Mouse (Mus musculus) macrophage (primary cell): ENCODE data around the gene Mgat4c. TPM values are rescaled to one million over a fixed set of nuclear protein-coding genes. Genes with fewer than 3 reads are reported as not detected.

ENCODE experiments used
- H3K27ac ChIP-seq: fragments of 350-480 bp; formaldehyde crosslinking; 2 replicates; pipeline ENCODE4 v1.9.0; 2021
- H3K36me3 ChIP-seq: fragments of 350-480 bp; formaldehyde crosslinking; 2 replicates; pipeline ENCODE4 v1.9.0; 2021; ENCODE audit errors: inconsistent target
- H3K4me3 ChIP-seq: fragments of 350-480 bp; formaldehyde crosslinking; 2 replicates; pipeline ENCODE4 v1.9.0; 2021; ENCODE audit errors: inconsistent target
- H3K79me2 ChIP-seq: fragments of 350-480 bp; formaldehyde crosslinking; 2 replicates; pipeline ENCODE4 v1.9.0; 2021; ENCODE audit errors: inconsistent target
- WGBS: methylation state at CpG from one replicate; pipeline ENCODE4 v1.1.7; 2026; ENCODE audit warnings: inconsistent platforms; ENCODE audit not compliant: missing documents; 5-methylcytosine and 5-hydroxymethylcytosine counted together
- polyA plus RNA-seq: library from polyadenylated mRNA; stranded (reverse); fragments of 250-400 nt; gene quantifications from 3 replicates; pipeline ENCODE4 v1.2.4, GENCODE M21; 2018; ENCODE audit warnings: inconsistent platforms

Mgat4c gene
- polyA plus RNA-seq, 1 experiment from 2014 or later, result not detected

DNA sequence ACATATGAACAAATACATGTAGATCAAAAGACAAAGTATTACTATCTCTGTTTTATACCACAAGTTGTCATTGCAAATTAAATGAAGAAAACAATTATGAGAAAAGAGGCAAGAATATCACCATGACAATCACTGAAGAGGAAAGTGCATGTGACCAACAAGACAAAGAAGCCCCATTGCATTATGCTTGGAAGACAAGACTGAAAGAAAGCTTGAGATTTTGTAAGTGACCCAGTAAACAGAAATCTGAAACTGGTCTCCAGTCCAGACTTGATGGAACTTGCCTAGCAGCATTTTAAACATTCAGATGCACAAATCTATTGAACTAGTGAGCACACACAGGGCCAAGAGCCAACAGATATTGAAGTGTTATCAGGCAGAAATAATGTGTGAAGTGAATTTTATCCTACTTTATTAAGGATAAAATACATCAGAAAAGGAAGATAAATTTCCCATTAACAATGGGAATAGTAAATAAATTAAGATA is 236.1 kb downstream of the Mgat4c start:
- Histone ChIP-seq H3K4me3 (no peak overlapping the region), H3K27ac (no peak overlapping the region), H3K79me2 (no peaks in the 10 kb centered on the region), H3K36me3 (no peaks in the 10 kb centered on the region)

DNA sequence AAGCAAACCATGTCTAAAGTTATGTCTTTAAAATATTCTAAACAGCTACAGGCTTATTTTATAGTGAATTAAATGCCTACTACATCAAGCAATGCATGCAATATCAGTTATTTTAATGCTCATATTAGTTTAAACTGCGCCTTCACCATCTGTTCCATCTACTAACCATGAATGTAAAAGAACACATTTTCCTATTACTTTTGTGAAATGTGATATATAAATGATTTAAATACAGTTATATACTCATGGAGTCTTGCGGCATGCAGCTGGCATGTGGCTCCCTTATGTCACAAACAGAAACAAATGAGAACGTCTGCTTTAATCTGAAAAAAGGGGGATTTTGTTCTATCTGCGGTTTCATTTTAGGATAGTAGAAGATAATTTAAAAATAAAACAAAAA is 316.3 kb downstream of the Mgat4c start:
- WGBS, result 82% methylated on average over 4 of the region's 4 CpGs
- H3K4me3 ChIP-seq, result no peak overlapping the region

DNA sequence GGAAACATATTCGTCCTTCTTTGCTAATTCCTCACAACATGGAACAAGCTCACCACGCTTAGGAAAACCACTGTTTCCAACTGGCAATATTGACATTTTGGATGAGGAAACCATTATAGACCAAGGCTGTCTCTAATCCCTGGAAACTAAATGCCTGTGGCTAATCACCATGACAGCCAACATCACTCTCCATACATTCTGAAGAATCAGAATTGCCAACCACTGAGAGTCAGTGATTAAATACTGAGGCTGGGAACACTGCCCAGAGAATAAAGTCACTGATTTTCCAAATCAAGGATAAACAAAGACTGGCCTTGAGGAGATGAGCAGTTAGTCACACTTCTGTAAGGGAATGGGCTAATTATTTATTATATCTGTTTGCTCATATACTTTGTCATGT is 361.2 kb downstream of the Mgat4c start:
- 70% methylated on average over 2 of the region's 2 CpGs for WGBS
- H3K79me2 ChIP-seq, result no peaks in the 10 kb centered on the region
- H3K27ac ChIP-seq, result no peak overlapping the region
- H3K36me3 ChIP-seq, result no peaks in the 10 kb centered on the region
- no peak overlapping the region for H3K4me3 ChIP-seq

More for the DNA sequence above, 316.3 kb downstream of the Mgat4c start:
- H3K79me2 ChIP-seq, result no peaks in the 10 kb centered on the region
- H3K27ac ChIP-seq, result no peak overlapping the region
- H3K36me3 ChIP-seq, result no peaks in the 10 kb centered on the region

DNA sequence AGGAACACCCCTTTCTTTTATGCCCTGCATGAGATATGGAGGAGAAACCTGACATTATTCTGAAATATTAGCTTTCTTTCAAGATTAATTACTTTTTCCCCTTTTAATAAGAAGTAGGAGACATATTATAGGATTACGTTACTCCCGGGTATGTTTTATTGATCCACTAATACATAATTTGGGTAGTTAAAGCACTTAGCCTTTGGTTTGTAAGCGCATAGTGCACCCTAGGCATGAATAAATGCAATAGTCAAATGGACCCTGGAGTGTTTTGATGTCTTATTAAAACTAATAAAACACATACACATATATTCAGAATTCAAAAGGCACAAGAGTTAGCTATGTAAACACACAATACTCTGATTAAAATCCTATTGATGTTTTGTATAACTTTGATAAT is 374.9 kb downstream of the Mgat4c start:
- Histone ChIP-seq H3K27ac (no peak overlapping the region), H3K36me3 (no peaks in the 10 kb centered on the region), H3K4me3 (no peak overlapping the region), H3K79me2 (no peaks in the 10 kb centered on the region)
- 96% methylated on average over 3 of the region's 3 CpGs for WGBS

GRCm38 (mm10) chr10:102056975-102057565 is 375.8 kb downstream of the Mgat4c start:
- no peaks in the 10 kb centered on the region for H3K36me3 ChIP-seq
- WGBS, result 64% methylated on average over 2 of the region's 2 CpGs
- H3K27ac ChIP-seq, result no peak overlapping the region
- H3K4me3 ChIP-seq, result no peak overlapping the region
- H3K79me2 ChIP-seq, result no peaks in the 10 kb centered on the region

- H3K79me2 ChIP-seq, result no peaks in the 10 kb centered on the region
- no peak overlapping the region for H3K27ac ChIP-seq
- no peaks in the 10 kb centered on the region for H3K36me3 ChIP-seq
- H3K4me3 ChIP-seq, result no peak overlapping the region
Observed at GRCm38 (mm10) chr10:102074541-102075398, 393.5 kb downstream of the Mgat4c start.

GRCm38 (mm10) chr10:102123153-102123552 is 441.9 kb downstream of the Mgat4c start:
- no peak overlapping the region for H3K4me3 ChIP-seq
- no peaks in the 10 kb centered on the region for H3K36me3 ChIP-seq
- 100% methylated on average over 1 of the region's 1 CpGs for WGBS
- no peaks in the 10 kb centered on the region for H3K79me2 ChIP-seq
- no peak overlapping the region for H3K27ac ChIP-seq

- 73% methylated on average over 4 of the region's 4 CpGs for WGBS
- H3K4me3 ChIP-seq, result no peak overlapping the region
Observed at GRCm38 (mm10) chr10:102127340-102127739, 446.1 kb downstream of the Mgat4c start.

GRCm38 (mm10) chr10:102154865-102155264 is 473.6 kb downstream of the Mgat4c start:
- Histone ChIP-seq H3K27ac (no peak overlapping the region), H3K4me3 (no peak overlapping the region), H3K36me3 (no peaks in the 10 kb centered on the region), H3K79me2 (no peaks in the 10 kb centered on the region)
- WGBS, result 72% methylated on average over 5 of the region's 5 CpGs

More at GRCm38 (mm10) chr10:102127340-102127739, 446.1 kb downstream of the Mgat4c start:
- no peaks in the 10 kb centered on the region for H3K79me2 ChIP-seq
- no peaks in the 10 kb centered on the region for H3K36me3 ChIP-seq
- no peak overlapping the region for H3K27ac ChIP-seq

- no peak overlapping the region for H3K4me3 ChIP-seq
- no peaks in the 10 kb centered on the region for H3K36me3 ChIP-seq
- 75% methylated on average over 1 of the region's 1 CpGs for WGBS
- H3K27ac ChIP-seq, result no peak overlapping the region
- H3K79me2 ChIP-seq, result no peaks in the 10 kb centered on the region
Observed at GRCm38 (mm10) chr10:102155853-102156252, 474.6 kb downstream of the Mgat4c start.

DNA sequence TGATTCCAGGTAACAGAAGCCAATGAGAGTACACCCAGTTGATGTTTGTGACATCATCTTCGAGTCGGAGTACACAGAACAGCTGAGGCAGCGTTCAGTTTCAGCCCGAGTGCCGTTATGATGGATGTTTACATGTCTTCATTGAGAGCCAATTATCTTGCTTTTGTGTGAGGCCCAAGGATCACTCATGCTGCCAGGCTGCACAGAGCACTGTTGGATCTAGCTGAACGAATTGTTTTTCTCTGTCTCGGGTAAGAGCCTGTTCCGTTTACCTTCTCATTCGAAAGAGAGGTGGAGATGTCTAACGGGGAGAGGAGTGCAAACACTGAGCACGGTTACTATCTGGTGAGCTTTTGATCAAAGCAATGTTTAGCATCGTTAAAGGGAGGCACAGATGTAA is 477.5 kb downstream of the Mgat4c start:
- no peak overlapping the region for H3K4me3 ChIP-seq
- no peaks in the 10 kb centered on the region for H3K36me3 ChIP-seq
- no peak overlapping the region for H3K27ac ChIP-seq
- H3K79me2 ChIP-seq, result no peaks in the 10 kb centered on the region
- 72% methylated on average over 12 of the region's 12 CpGs for WGBS

GRCm38 (mm10) chr10:102184726-102185125 is 503.4 kb downstream of the Mgat4c start:
- Histone ChIP-seq H3K4me3 (no peak overlapping the region), H3K36me3 (no peaks in the 10 kb centered on the region), H3K79me2 (no peaks in the 10 kb centered on the region), H3K27ac (no peak overlapping the region)
- WGBS, result 88% methylated on average over 3 of the region's 3 CpGs

DNA sequence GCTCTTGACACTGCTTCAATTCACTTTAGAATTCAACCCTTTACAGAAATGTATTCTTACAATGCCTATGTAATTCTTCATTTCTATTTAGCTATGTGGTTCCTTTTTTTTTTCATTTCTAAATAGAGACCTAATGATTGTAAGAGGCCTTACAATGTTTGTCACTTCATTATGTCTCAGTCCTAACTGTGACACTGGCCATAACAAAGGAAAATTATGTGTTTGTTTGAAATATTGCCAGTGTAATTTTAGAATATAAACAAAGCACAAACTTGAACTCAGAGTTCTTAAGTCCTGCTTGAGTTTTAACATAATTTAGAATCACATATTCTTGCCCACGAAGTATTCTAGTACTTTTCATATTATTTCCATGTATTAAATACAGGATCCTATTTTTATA is 510.4 kb downstream of the Mgat4c start:
- H3K36me3 ChIP-seq, result no peaks in the 10 kb centered on the region
- 85% methylated on average over 1 of the region's 1 CpGs for WGBS

DNA sequence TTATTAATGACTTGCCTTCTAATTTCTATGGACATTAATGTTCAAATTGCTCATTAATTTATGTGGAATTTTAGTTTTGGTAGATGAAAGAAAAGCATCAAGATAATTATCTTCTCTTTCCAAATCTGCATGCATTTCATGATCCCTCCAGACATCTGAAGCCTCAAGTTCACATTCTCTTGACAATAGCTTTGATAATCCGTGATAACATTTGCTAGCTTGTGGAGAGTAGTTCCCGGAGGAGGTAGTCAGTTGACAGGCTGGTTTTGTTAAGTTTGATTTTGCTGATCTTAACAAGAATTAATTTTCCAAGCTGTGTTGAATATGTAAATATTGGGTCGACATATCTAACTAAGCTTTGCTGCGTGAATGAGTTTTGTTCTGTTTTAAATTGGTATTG is 515.6 kb downstream of the Mgat4c start:
- Histone ChIP-seq H3K27ac (no peak overlapping the region), H3K4me3 (no peak overlapping the region), H3K79me2 (no peaks in the 10 kb centered on the region), H3K36me3 (no peaks in the 10 kb centered on the region)
- 89% methylated on average over 4 of the region's 4 CpGs for WGBS

More for the DNA sequence above, 510.4 kb downstream of the Mgat4c start:
- no peak overlapping the region for H3K27ac ChIP-seq
- H3K79me2 ChIP-seq, result no peaks in the 10 kb centered on the region
- H3K4me3 ChIP-seq, result no peak overlapping the region

DNA sequence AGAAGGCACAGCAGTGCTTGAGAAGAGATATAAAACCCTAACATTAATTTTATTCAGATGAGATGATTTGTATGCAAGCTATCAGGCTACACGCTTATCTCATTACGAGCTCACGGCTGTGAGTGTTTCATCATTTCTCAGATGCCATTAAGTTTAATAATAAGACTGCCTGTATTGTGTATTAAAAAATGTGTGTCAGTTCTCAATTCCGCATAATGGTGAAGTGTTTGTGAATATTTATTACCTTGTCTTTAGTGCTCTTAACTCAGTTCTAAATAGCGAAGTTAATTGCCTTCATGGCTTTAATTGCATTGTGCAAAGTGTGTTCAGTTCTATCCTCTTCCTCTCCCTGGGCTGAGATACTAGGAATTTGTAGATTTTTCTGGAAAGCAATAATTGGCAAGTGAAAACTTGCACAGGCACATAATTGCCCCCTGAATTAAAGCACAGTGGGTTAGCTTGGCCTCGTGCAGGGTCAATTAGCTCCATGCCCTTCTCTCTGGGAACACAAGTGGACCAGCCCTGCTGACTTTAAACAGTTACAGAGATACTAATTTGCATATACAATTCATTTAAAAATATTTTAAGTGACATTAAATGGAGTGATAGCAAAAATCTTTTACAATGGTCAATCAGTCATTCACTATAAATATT is 557.4 kb downstream of the Mgat4c start:
- H3K4me3 ChIP-seq, result no peak overlapping the region
- H3K79me2 ChIP-seq, result no peaks in the 10 kb centered on the region
- WGBS, result 83% methylated on average over 6 of the region's 6 CpGs
- H3K36me3 ChIP-seq, result no peaks in the 10 kb centered on the region
- no peak overlapping the region for H3K27ac ChIP-seq
